Mouse (Mus musculus) spleen, adult 2 months (tissue): ENCODE measurements at regions not wholly inside any gene's neighbourhood (a gene's known extent, or its start where the extent isn't known, plus 50 kb on each side); places are given as distances from the start of the nearest gene placed in this dataset.

Experiments
- DNase-seq, 2 experiments: peaks; one replicate each; pipeline versions ENCODE4 v3.0.0 to v3.0.0-alpha.2; 2012 to 2021; ENCODE audit warnings: low spot score in 2 of 2, low read depth in 1 of 2
- H3K27ac ChIP-seq: fragments of 200-500 bp; 2 replicates; pipeline ENCODE4 v1.5.1; 2012; ENCODE audit warnings: low read length, inconsistent platforms; ENCODE audit not compliant: insufficient read depth
- H3K27me3 ChIP-seq: fragments of 200-500 bp; 2 replicates; pipeline ENCODE4 v1.6.1; 2012; ENCODE audit warnings: mild to moderate bottlenecking, moderate library complexity, low read length, inconsistent platforms; ENCODE audit not compliant: control insufficient read depth, insufficient read depth
- H3K36me3 ChIP-seq: fragments of 200-500 bp; 2 replicates; pipeline ENCODE4 v1.6.1; 2012; ENCODE audit warnings: mild to moderate bottlenecking, low read length, inconsistent platforms; ENCODE audit not compliant: control insufficient read depth, insufficient read depth
- H3K4me1 ChIP-seq: fragments of 200-500 bp; 2 replicates; pipeline ENCODE4 v1.6.1; 2011; ENCODE audit warnings: inconsistent platforms; ENCODE audit not compliant: control insufficient read depth, insufficient read depth, insufficient read length
- H3K4me3 ChIP-seq: fragments of 200-500 bp; 2 replicates; pipeline ENCODE4 v1.5.1; 2011; ENCODE audit warnings: mild to moderate bottlenecking, inconsistent platforms; ENCODE audit not compliant: insufficient read depth, insufficient read length; ENCODE audit errors: extremely low read depth
- CTCF ChIP-seq: fragments of 200-500 bp; IDR thresholded peaks from 2 replicates; pipeline ENCODE4 v1.5.1; 2011; ENCODE audit warnings: mild to moderate bottlenecking, inconsistent platforms; ENCODE audit not compliant: insufficient read depth, insufficient read length, insufficient replicate concordance; ENCODE audit errors: extremely low read depth
- POLR2A ChIP-seq: fragments of 200-500 bp; IDR thresholded peaks from 2 replicates; pipeline ENCODE4 v1.6.1; 2011; ENCODE audit warnings: low read depth, low read length, inconsistent platforms
- WGBS: fragments of 180-500 bp; shearing (Covaris S2); methylation state at CpG from one replicate; pipeline ENCODE4 v1.1.7; 2018; 5-methylcytosine and 5-hydroxymethylcytosine counted together

GRCm38 (mm10) chr3:38373690-38374089, 111.0 kb downstream of the Ankrd50 start:
- WGBS, result 84% methylated on average over 4 of the region's 4 CpGs
- Histone ChIP-seq H3K27ac (no peak overlapping the region), H3K36me3 (no peaks in the 10 kb centered on the region), H3K4me3 (no peak overlapping the region), H3K27me3 (no peaks in the 10 kb centered on the region), H3K4me1 (no peaks in the 10 kb centered on the region)
- no peak for TF ChIP-seq CTCF
- DNase-seq, result no peak

- H3K36me3 ChIP-seq, result no peaks in the 10 kb centered on the region
- TF ChIP-seq CTCF (no peak), POLR2A (no peak)
- DNase-seq, result no peak
- H3K27me3 ChIP-seq, result no peaks in the 10 kb centered on the region
- no peak overlapping the region for H3K27ac ChIP-seq
- H3K4me1 ChIP-seq, result no peaks in the 10 kb centered on the region
- 7% methylated on average over 2 of the region's 2 CpGs for WGBS
- no peak overlapping the region for H3K4me3 ChIP-seq
These were observed 112.9 kb downstream of the Ankrd50 start for GRCm38 (mm10) chr3:38371702-38372101.

GRCm38 (mm10) chr3:38363888-38364287, 120.8 kb downstream of the Ankrd50 start:
- Histone ChIP-seq H3K4me1 (no peaks in the 10 kb centered on the region), H3K27ac (no peak overlapping the region), H3K27me3 (no peaks in the 10 kb centered on the region), H3K4me3 (no peak overlapping the region), H3K36me3 (no peaks in the 10 kb centered on the region)
- DNase-seq, result no peak
- no peak for TF ChIP-seq POLR2A
- no peak for TF ChIP-seq CTCF
- WGBS, result 86% methylated on average over 4 of the region's 4 CpGs

- H3K27me3 ChIP-seq, result no peaks in the 10 kb centered on the region
- no peak overlapping the region for H3K4me3 ChIP-seq
- 83% methylated on average over 4 of the region's 4 CpGs for WGBS
- H3K4me1 ChIP-seq, result no peaks in the 10 kb centered on the region
- H3K36me3 ChIP-seq, result no peaks in the 10 kb centered on the region
- DNase-seq, result no peak
- no peak overlapping the region for H3K27ac ChIP-seq
- TF ChIP-seq CTCF (no peak), POLR2A (no peak)
These were observed 123.2 kb downstream of the Ankrd50 start for GRCm38 (mm10) chr3:38361411-38361810.

DNA sequence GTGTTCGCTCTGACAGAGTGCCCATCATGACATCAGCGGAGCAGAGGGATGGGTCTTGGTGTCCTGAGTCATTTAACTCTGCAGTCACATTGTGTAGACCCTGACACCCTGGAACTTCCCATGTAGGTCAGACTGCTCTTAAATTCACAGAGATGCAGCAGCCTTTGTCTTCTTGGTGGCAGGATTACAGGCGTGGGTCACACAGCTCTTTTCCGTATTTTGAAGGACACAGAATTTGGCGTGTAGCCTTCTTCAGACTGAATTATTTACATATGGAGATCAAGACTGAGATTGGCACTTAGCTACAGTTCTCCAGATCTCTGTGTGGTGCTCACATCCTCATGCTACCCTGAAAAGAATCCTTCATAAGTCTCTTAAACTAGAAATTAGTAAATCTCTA, 123.7 kb downstream of the Ankrd50 start:
- Histone ChIP-seq H3K4me3 (no peak overlapping the region), H3K4me1 (no peaks in the 10 kb centered on the region), H3K27me3 (no peaks in the 10 kb centered on the region), H3K27ac (no peak overlapping the region), H3K36me3 (no peaks in the 10 kb centered on the region)
- 86% methylated on average over 5 of the region's 5 CpGs for WGBS
- DNase-seq, result no peak
- no peak for TF ChIP-seq POLR2A

GRCm38 (mm10) chr3:38360421-38360921, 124.2 kb downstream of the Ankrd50 start:
- Histone ChIP-seq H3K4me1 (no peaks in the 10 kb centered on the region), H3K27me3 (no peaks in the 10 kb centered on the region), H3K36me3 (no peaks in the 10 kb centered on the region), H3K27ac (no peak overlapping the region), H3K4me3 (no peak overlapping the region)
- TF ChIP-seq CTCF (no peak), POLR2A (no peak)
- 86% methylated on average over 3 of the region's 3 CpGs for WGBS
- DNase-seq, result no peak

DNA sequence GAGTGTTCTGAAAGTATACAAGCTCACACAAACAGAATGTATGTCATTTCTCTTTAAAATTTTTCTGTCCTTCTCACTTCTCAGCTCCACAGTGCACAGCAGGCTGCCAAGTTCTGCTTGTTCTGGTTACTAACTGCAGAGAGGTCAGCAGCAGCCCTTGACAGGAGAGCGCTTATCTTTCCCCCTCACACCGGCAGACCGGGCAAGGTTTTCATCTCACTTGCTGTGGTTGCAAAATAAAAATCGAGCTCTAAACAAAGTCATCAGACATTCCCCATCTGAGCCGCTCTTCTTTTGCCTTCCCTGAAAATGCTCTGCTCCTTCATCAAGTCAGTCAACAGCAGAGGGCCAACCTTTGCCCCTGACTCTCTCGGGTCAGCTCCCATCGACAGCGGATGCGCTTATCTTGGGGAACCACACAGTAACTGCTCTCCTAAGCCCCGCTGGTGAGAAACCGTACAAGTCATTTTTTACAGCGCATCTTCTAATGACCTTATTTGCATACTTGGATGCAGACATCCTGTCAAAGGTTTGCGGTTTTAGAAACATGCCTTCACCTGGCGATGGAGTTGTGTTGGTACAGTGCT, 126.6 kb downstream of the Ankrd50 start:
- no peaks in the 10 kb centered on the region for H3K36me3 ChIP-seq
- 34% methylated on average over 14 of the region's 14 CpGs for WGBS
- no peaks in the 10 kb centered on the region for H3K27me3 ChIP-seq
- H3K27ac ChIP-seq, result no peak overlapping the region
- no peak for DNase-seq
- TF ChIP-seq POLR2A (no peak), CTCF (no peak)
- H3K4me3 ChIP-seq, result no peak overlapping the region
- no peaks in the 10 kb centered on the region for H3K4me1 ChIP-seq
